ENCODE assay signal across 12 mouse cellular contexts in the genomic region with DNA sequence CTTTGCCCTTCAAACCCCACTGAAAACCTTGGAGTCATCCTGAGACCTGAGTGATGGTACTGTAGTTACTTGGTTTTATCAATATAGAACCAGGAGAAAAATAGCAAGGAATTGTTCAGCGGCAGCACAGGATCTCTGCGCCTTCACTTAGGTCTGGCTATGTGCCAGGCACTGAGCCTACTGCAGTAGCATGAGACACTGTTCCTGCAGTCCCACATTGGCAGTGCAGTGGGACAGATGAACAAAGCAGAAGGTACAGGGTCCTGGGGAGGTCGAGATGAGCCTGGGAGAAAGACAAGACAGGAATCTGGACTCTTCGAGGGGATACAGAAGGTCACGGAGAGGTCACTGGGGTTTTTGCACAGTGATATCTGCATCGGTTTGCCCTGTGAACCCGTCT.
DNase-seq lines count a peak whose midpoint lies in the region.
"Had no signal": no experiment of that assay in that cellular context is flagged by ENCODE, and none has a peak within 500 bp of the region (broad histone marks: within the 10 kb centered on the region; RNA-seq: fewer than 3 reads in every experiment).

No protein-coding gene starts in this region.

- intact Hi-C loops in heart, postnatal 14 days (cut with DNase I): no loop called here

- peak; percentile 11 to 43 for DNase-seq in cerebellum, postnatal 25 days
- no peak for DNase-seq in cerebellum, postnatal 36 days
- peak; percentile 34 to 48 for DNase-seq in heart, postnatal 14 days
- no peak for DNase-seq in heart, adult 8-10 months (ENCODE audit: low spot score)
- peak; percentile 25 for DNase-seq in right cerebral cortex, adult 18-20 months
- DNase-seq in right cerebral cortex, adult 2 months (ENCODE audit: low spot score in 2 of 2): no peak
- peak; percentile 37 to 75 for DNase-seq in kidney, postnatal 36 days
- DNase-seq in MN1 (ENCODE audit: low spot score): no peak
- DNase-seq: cerebellum, adult 9-11 months; liver, embryonic 13.5 days; lung, postnatal 36 days; midbrain, embryonic 14.5 days had no signal

Comparison
In these comparisons a context has a peak if more than half of its experiments do, and no peak if none do; other contexts are left out.
1. DNase-seq: peak in cerebellum, postnatal 25 days (2 of 2), heart, postnatal 14 days (2 of 2), right cerebral cortex, adult 18-20 months (single experiment) and kidney, postnatal 36 days (2 of 2); none in cerebellum, postnatal 36 days (0 of 2), heart, adult 8-10 months (single experiment), right cerebral cortex, adult 2 months (0 of 2) and MN1 (single experiment).